Mouse (Mus musculus) midbrain, embryonic 12.5 days (tissue): ENCODE data around the gene Bdh2. TPM values are rescaled to one million over a fixed set of nuclear protein-coding genes. Genes with fewer than 3 reads are reported as not detected.

Experiments used
- ATAC-seq: fragments of 200-750 bp; cut with Nextera tagmentation; 2 replicates; pipeline ENCODE4 v1.8.0; 2017; ENCODE audit warnings: low read depth, moderate TSS enrichment, moderate library complexity; ENCODE audit not compliant: low FRiP score
- H3K27ac ChIP-seq: fragments of 300-500 bp; sonication (generic); replicated peaks from 2 replicates; pipeline ENCODE4 v1.5.1; 2016; ENCODE audit warnings: mild to moderate bottlenecking
- H3K27me3 ChIP-seq: fragments of 300-500 bp; sonication (generic); 2 replicates; pipeline ENCODE4 v1.6.1; 2016; ENCODE audit warnings: mild to moderate bottlenecking
- H3K36me3 ChIP-seq: fragments of 300-500 bp; sonication (generic); 2 replicates; pipeline ENCODE4 v1.6.1; 2016
- H3K4me1 ChIP-seq: fragments of 300-500 bp; sonication (generic); 2 replicates; pipeline ENCODE4 v1.6.1; 2016
- H3K4me2 ChIP-seq: fragments of 300-500 bp; sonication (generic); replicated peaks from 2 replicates; pipeline ENCODE4 v1.6.1; 2016; ENCODE audit warnings: mild to moderate bottlenecking, moderate library complexity
- H3K4me3 ChIP-seq: fragments of 300-500 bp; sonication (generic); 2 replicates; pipeline ENCODE4 v1.5.1; 2016; ENCODE audit warnings: mild to moderate bottlenecking
- H3K9ac ChIP-seq: fragments of 300-500 bp; sonication (generic); replicated peaks from 2 replicates; pipeline ENCODE4 v1.6.1; 2016; ENCODE audit warnings: mild to moderate bottlenecking, moderate library complexity
- H3K9me3 ChIP-seq: fragments of 300-500 bp; sonication (generic); 2 replicates; pipeline ENCODE4 v1.6.1; 2016; ENCODE audit warnings: mild to moderate bottlenecking
- WGBS: fragments of 180-500 bp; shearing (Covaris S2); methylation state at CpG from one replicate; pipeline ENCODE4 v1.1.7; 2016; 5-methylcytosine and 5-hydroxymethylcytosine counted together
- polyA plus RNA-seq: library from polyadenylated mRNA; unstranded; fragments of >200 nt; fragmentation: Nextera tagmentation; extraction: Ambion mirVana; gene quantifications from 2 replicates; pipeline ENCODE4 v1.2.1, GENCODE M21; 2016

Bdh2 gene
- polyA plus RNA-seq: 5.4 and 6.3 TPM in 2 replicates

DNA sequence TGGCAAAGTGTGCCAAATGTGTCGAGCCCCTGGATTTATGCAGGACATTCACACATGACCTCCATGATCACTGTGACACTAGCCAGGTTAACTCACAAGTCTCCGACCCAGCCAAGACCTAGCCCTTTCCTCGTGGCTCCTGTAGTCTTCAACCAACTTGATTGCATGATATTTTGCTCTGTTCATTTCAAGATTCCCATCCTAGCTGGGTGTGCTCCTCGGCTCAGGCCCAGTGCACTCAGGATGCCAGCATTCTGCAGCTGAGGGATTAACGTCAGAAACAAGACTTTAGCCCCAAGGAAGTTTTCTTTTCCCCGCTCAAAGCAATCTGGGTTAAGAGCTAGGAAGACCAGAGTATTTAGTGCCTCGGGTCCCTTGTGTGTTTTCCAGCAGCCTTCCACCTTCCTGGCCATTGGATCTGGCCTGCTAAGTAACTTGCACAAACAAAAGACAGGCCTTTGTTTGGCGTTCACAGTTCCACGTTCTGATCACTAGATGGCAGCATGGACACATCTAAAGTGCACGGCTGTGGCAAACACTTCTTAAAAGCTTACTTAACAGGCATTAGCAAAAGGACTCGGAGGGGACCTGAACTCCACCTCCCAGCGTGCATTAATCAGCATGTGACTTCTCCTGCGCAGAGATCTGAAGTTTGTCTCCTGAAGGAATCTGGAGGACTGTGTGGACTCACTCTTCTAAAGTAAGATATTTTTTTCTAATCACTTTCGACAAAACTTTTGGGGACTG lies at the start of gene Bdh2:
TSS of gene Bdh2 (plus strand) at position 553 of the 747 bp plus-strand sequence.
- no peaks in the 10 kb centered on the region for H3K9me3 ChIP-seq
- H3K4me3 ChIP-seq: no peak within 1 kb of the TSS
- no peaks in the 10 kb centered on the region for H3K36me3 ChIP-seq
- H3K27ac ChIP-seq: no peak within 1 kb of the TSS
- H3K27me3 ChIP-seq: no peaks in the 10 kb centered on the region
- 23% methylated on average over 14 of the region's 14 CpGs for WGBS
- H3K4me1 ChIP-seq: 0 out of 2 replicates have a peak, but pooled peaks cover 5% of the 10 kb centered on the region
- peak within 1 kb of the TSS; percentile 39 for H3K9ac ChIP-seq
- 0 out of 2 replicates have a peak within 1 kb of the TSS, but pooled peaks have one; percentile 30 for H3K4me2 ChIP-seq
- peak; percentile 89 for ATAC-seq

DNA sequence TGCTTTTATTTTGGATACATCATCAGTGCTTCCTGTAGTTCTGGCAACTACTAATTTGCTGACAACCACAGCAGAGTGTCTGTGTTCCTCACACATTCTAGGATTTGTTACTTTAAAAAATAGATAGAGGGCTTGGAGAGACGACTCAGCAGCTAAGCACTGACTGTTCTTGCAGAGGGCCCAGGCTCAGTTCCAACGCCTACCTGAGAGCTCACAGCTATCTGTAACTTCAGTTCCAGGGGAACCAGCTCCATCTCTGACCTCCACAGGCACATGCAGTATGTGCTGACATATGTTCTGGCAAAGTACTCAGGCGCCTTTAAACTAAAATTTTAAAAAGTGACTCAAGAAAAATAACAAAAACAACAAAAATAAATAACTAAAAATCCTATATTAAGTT lies 49.0 kb upstream of the Bdh2 start:
- ATAC-seq: no peak

DNA sequence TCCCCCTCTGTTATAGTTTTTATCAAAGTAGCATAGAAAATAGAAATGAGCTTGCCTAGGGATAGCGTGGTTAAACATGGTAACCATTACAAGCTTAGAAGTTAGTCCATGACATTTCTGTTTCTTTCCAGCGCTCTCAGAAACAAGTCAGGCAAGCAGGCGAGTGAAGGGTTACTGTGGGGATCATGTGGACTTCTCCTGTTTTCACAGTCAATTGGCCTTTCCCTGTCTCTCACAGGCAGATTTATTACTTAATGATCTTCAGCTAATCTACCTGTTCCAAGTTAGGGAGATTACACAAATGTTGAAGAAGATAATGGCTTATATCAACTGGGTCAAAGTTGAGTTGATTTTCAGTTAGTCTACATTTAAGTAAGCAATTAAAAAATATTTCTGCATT lies 48.6 kb upstream of the Bdh2 start:
- Histone ChIP-seq H3K27ac (no peak overlapping the region), H3K4me1 (no peaks in the 10 kb centered on the region), H3K27me3 (no peaks in the 10 kb centered on the region), H3K4me3 (no peak overlapping the region), H3K36me3 (peaks cover 71% of the 10 kb centered on the region), H3K4me2 (no peak overlapping the region), H3K9ac (no peak overlapping the region), H3K9me3 (no peaks in the 10 kb centered on the region)
- no peak for ATAC-seq
- whole genome bisulfite sequencing: 94% methylated on average over 3 of the region's 3 CpGs

More for the DNA sequence above, 49.0 kb upstream of the Bdh2 start:
- no peak overlapping the region for H3K4me3 ChIP-seq
- H3K9ac ChIP-seq: no peak overlapping the region
- no peak overlapping the region for H3K4me2 ChIP-seq
- H3K36me3 ChIP-seq: peaks cover 67% of the 10 kb centered on the region
- H3K9me3 ChIP-seq: no peaks in the 10 kb centered on the region
- H3K27ac ChIP-seq: no peak overlapping the region
- no peaks in the 10 kb centered on the region for H3K27me3 ChIP-seq
- no peaks in the 10 kb centered on the region for H3K4me1 ChIP-seq
- WGBS: 87% methylated on average over 3 of the region's 3 CpGs

DNA sequence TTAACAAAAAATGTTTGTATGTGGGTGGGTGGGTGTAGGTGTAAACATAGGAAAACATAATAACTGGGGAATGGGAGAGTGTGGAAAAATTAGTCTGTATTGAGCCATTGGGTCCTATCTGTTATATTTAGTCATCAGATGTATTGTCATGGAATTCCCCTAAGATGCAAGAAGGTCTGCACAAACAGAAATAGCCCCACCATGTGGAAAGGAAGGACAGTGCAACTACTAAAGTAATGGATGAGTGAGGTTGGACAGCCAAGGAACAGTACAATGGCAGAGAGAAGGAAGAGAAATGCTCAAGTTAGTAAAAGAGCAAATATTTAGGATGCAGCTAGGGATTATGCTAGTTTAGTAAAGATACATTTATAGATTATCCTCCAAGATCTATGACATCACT lies 35.3 kb upstream of the Bdh2 start:
- Histone ChIP-seq H3K4me1 (no peaks in the 10 kb centered on the region), H3K4me3 (no peak overlapping the region), H3K9ac (no peak overlapping the region), H3K27me3 (no peaks in the 10 kb centered on the region), H3K4me2 (no peak overlapping the region), H3K9me3 (no peaks in the 10 kb centered on the region), H3K27ac (no peak overlapping the region), H3K36me3 (peaks cover 84% of the 10 kb centered on the region)
- ATAC-seq: no peak

DNA sequence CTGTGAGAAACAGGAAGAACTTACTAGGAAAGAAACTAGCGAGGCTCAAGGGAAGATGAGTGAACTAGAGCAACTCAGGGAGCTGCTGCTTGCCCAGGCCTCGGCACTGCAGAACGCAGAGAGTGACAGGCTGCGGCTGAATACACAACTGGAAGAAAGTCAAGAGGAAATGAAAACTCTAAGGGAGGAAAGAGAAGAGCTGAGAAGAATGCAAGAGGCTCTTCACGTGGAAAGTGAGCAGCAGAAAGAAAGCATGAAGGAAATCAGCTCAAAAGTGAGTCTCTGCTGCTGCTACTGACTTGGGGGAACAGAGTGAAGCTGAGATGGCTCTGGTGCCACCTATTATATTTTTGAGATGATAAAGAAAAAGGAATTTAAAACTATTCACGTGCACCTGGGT lies 34.2 kb upstream of the Bdh2 start:
- WGBS: 92% methylated on average over 6 of the region's 6 CpGs
- Histone ChIP-seq H3K27ac (no peak overlapping the region), H3K4me1 (no peaks in the 10 kb centered on the region), H3K4me3 (no peak overlapping the region), H3K9me3 (no peaks in the 10 kb centered on the region), H3K4me2 (no peak overlapping the region), H3K9ac (no peak overlapping the region), H3K27me3 (no peaks in the 10 kb centered on the region), H3K36me3 (peaks cover 84% of the 10 kb centered on the region)
- ATAC-seq: no peak

DNA sequence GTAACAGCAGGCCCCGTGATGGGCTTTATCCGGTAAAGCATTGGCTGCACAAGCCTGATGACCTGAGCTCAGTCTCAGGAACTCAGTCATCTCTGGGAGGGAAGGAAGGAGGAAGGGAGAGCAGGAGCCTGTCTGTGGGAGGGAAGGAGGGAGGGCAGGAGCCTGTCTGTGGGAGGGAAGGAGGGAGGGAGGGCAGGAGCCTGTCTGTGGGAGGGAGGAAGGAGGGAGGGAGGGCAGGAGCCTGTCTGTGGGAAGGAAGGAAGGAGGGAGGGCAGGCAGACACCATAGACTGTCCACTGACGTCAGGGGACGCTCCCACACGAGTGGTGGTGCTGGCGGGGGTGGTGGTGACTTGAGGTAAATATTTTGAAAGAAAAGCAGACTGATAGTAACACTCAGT lies 31.9 kb upstream of the Bdh2 start:
- 91% methylated on average over 6 of the region's 6 CpGs for WGBS
- Histone ChIP-seq H3K4me3 (no peak overlapping the region), H3K9me3 (no peaks in the 10 kb centered on the region), H3K4me1 (no peaks in the 10 kb centered on the region), H3K4me2 (no peak overlapping the region), H3K27ac (no peak overlapping the region), H3K36me3 (peaks cover 67% of the 10 kb centered on the region), H3K9ac (no peak overlapping the region), H3K27me3 (no peaks in the 10 kb centered on the region)
- peak; percentile 74; the same call in 1 of the 2 replicates for ATAC-seq

DNA sequence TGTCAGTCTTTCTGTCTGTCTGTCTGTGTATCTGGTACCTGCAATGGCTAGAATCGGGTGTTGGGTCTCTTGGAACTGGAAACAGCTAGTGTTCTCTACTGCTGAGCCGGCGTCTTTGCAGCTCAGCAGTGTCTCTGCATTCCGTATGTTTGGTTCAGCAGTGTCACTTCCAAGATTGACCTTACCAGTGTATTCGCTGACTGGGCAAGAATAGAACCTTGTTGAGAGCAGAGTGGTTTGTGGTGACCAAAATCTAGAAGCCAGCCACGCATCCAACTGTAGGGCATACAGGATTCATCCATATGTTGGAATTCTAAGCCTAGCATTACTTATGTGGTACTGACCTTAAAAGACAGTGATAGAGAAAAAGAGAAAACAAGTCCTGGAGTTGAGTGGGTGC lies 29.2 kb upstream of the Bdh2 start:
- Histone ChIP-seq H3K36me3 (peaks cover 65% of the 10 kb centered on the region), H3K27ac (no peak overlapping the region)
- WGBS: 95% methylated on average over 6 of the region's 6 CpGs

DNA sequence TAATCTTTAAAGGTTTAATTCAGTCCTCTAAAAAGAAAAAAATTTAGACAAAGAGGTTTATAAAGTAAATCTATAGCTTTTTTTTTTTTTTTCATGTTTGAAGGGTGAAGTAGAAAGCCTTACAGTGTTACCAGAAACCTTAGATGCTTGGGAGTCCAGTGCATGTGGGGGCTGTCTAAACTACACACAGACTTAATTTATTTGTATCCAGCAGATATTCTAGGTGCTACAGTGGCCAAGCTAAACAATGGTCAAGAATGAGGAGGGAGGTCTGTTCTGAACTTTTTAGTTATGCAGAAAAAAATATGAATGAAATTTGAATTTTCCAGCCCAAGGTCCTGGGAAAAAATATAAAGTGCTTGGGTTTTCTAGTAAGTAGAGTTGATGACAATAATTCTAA lies 26.2 kb upstream of the Bdh2 start:
- Histone ChIP-seq H3K36me3 (peaks cover 66% of the 10 kb centered on the region), H3K27ac (no peak overlapping the region), H3K4me2 (no peak overlapping the region), H3K9me3 (no peaks in the 10 kb centered on the region), H3K4me3 (no peak overlapping the region), H3K4me1 (no peaks in the 10 kb centered on the region), H3K9ac (no peak overlapping the region), H3K27me3 (no peaks in the 10 kb centered on the region)
- ATAC-seq: no peak

More for the DNA sequence above, 29.2 kb upstream of the Bdh2 start:
- Histone ChIP-seq H3K9me3 (no peaks in the 10 kb centered on the region), H3K4me3 (no peak overlapping the region), H3K9ac (no peak overlapping the region), H3K27me3 (no peaks in the 10 kb centered on the region), H3K4me1 (no peaks in the 10 kb centered on the region), H3K4me2 (no peak overlapping the region)
- no peak for ATAC-seq

DNA sequence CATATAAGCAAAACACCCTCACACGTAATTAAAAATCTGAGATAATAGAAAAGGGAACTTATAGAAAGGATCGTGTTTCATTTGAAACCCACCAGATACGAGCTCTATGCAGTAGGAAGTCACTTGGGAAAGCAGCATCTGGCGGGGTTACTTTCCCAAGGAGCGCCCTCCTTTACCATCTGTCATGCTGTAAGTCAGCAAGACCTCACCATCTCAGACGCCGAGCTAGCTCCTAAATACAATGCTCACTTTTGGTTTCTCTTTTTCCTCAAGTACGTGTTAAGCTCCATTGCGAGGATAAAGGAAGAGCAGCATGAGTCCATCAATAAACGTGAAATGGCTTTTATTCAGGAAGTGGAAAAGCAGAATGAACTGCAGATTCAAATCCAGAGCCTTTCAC lies 22.1 kb upstream of the Bdh2 start:
- H3K9me3 ChIP-seq: no peaks in the 10 kb centered on the region
- 87% methylated on average over 10 of the region's 10 CpGs for WGBS
- no peak overlapping the region for H3K4me3 ChIP-seq
- no peak for ATAC-seq
- peaks cover 81% of the 10 kb centered on the region for H3K36me3 ChIP-seq
- H3K27ac ChIP-seq: no peak overlapping the region
- H3K4me1 ChIP-seq: no peaks in the 10 kb centered on the region
- no peak overlapping the region for H3K4me2 ChIP-seq
- H3K27me3 ChIP-seq: no peaks in the 10 kb centered on the region
- no peak overlapping the region for H3K9ac ChIP-seq

DNA sequence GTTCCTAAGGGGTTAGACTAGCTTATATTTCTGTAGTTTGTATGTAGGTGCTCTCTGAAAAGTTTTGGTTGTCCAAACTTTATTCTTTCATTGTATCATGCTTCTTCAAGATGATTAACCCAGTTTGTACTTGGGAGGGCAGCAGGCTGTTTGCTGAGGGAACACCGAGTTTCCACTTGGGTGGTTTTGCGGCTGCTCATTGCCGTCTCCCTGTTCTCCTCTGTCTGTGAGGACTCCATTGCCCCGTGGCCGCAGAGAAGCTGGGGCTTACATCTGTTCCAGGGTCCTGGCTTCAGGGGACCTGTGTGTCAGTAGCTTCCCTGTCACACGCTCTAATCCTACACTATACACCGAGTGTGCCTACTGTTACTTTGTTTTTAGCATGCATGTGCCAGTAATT lies 20.8 kb upstream of the Bdh2 start:
- no peaks in the 10 kb centered on the region for H3K9me3 ChIP-seq
- peaks cover 90% of the 10 kb centered on the region for H3K36me3 ChIP-seq
- H3K27ac ChIP-seq: no peak overlapping the region
- no peaks in the 10 kb centered on the region for H3K27me3 ChIP-seq
- no peak overlapping the region for H3K4me3 ChIP-seq
- no peak overlapping the region for H3K9ac ChIP-seq
- 87% methylated on average over 7 of the region's 7 CpGs for WGBS
- H3K4me1 ChIP-seq: no peaks in the 10 kb centered on the region
- no peak overlapping the region for H3K4me2 ChIP-seq
- ATAC-seq: no peak

DNA sequence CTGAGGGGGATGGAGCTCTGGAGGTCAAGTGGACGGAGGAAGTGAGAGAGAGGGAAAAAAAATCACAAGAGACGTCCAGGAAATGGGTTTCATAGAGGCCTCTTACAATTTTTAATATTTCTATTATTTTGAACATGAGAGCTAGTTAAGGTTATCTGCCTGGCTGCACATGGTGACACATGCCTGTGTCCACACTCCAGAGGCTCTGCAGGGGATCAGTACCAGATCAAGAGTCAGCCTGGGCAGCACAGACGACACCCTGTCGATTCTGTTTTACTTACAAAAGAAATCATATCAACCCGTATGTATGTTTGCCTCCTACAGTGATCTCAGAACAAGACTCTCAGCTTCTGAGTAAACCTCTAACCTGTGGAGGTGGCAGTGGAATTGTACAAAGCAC lies 12.4 kb upstream of the Bdh2 start:
- peaks cover 84% of the 10 kb centered on the region for H3K36me3 ChIP-seq
- H3K4me3 ChIP-seq: no peak overlapping the region
- 89% methylated on average over 5 of the region's 5 CpGs for WGBS
- H3K27me3 ChIP-seq: no peaks in the 10 kb centered on the region
- H3K9ac ChIP-seq: no peak overlapping the region
- ATAC-seq: no peak
- H3K9me3 ChIP-seq: no peaks in the 10 kb centered on the region
- no peak overlapping the region for H3K27ac ChIP-seq
- no peak overlapping the region for H3K4me2 ChIP-seq
- no peaks in the 10 kb centered on the region for H3K4me1 ChIP-seq

DNA sequence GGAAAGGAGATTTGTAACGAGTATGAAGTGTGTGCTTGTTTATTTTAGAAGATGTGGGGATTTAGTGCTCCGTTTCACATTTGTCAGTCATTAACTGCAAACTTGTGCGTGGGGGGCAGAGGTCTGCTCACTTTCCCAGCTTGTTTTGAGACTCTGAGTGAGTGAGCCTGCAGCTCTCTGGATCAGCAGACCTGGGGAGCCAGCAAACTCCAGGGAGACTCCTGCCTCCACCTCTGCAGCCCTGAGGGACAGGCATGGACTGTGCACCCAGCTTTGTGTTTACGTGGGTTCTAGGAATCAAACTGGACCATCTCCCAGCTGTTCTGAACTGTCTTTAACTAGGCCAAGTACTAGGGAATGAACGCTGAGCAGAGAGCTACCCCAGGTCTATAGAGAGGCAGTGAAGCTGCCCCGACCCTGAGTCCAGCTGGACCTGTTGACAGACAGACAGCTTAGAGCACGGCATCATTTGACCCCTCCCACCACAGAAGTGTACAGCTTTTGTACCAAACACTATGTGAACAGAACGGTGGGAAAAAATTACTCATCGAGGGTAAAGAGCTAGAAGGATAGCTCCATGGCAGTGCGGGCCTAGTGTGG lies 11.5 kb upstream of the Bdh2 start:
- H3K27me3 ChIP-seq: no peaks in the 10 kb centered on the region
- H3K27ac ChIP-seq: no peak overlapping the region
- H3K4me3 ChIP-seq: no peak overlapping the region
- WGBS: 92% methylated on average over 10 of the region's 10 CpGs
- ATAC-seq: no peak
- H3K4me1 ChIP-seq: no peaks in the 10 kb centered on the region
- H3K9me3 ChIP-seq: no peaks in the 10 kb centered on the region
- no peak overlapping the region for H3K4me2 ChIP-seq
- no peak overlapping the region for H3K9ac ChIP-seq
- H3K36me3 ChIP-seq: peaks cover 79% of the 10 kb centered on the region
